Mouse (Mus musculus) CH12F3 (cell line): Measurements from ENCODE around the gene 0610009B22Rik.
"Not testable (repeated sequence)": the region's sequence is repeated elsewhere in the genome, so short reads cannot be mapped to it uniquely, and the experiment has no call there.

Source experiments
- in situ Hi-C: fragments of 300-500 bp; cut with MboI; formaldehyde crosslinking; loops from 2 replicates; pipeline ENCODE4 v1.14.3; 2020; ENCODE audit warnings: low sequenced_read_pairs

Gene 0610009B22Rik

DNA sequence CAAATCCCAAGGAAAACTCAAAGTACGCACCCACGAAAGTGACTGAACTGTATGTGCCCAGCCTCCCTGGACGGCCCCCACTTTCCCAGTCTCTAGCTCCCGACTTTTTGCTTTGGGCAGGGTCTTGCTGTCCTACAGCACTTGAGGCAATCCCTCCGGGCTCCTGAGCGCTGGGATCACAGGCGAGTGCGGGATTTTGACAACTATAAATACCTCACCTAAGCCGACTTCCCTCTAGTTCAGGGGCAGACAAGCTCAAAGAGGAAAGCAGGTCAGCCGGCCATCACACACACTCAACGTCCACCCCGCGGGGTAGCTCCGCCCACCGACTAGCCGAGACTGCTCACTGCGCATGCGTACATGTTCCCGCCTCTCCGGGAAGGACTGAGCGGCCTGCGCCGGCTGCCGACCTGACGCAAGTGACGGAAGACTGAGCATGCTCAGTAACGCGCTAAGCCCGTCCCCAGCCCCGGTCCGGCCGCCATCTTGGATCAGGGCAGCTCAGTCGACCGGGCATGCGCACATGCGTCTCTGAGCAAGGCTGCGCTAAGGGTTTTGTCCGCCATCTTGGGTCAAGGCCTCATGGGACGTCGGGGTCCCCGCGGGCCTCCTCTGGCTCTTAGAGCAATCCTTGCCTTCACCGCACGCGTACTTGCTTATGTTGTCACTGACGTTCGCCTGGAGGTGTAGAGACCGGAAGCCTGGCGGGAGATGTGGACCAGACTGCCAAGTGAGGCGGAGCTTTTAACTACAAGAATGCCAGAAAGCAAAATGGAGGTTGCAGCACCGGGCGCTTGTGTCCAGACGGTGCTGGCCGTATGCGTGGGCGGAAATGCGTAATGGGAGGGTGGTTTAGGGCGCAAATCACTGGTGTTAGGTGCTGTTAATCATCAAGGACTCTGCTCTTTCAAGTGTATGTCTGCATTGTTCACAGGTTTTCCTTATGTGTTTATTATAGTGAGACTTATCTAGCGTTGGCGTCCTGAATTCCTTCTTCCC is at the start of gene 0610009B22Rik:
TSS of gene 0610009B22Rik (minus strand) at position 545 of the 999 bp plus-strand sequence.
- in situ Hi-C loops = loop anchor here (10.0 kb wide), 1 partner anchor 74 kb away; the partner anchor contains the start of gene Nhp2

DNA sequence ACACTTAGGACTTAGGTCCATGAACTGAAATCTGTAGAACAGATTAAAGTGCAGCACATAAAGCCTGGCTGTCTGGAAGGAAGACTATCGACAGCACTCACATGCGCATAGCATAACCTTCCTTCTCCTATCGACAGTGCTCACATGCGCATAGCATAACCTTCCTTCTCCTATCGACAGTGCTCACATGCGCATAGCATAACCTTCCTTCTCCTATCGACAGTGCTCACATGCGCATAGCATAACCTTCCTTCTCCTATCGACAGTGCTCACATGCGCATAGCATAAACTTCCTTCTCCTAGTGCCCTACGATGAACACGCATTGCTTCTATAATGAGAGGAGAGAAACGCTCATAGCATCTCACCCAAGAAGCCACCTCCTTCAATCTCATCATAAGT is 45.5 kb upstream of the 0610009B22Rik start:
- in situ Hi-C loops = not testable (repeated sequence)

DNA sequence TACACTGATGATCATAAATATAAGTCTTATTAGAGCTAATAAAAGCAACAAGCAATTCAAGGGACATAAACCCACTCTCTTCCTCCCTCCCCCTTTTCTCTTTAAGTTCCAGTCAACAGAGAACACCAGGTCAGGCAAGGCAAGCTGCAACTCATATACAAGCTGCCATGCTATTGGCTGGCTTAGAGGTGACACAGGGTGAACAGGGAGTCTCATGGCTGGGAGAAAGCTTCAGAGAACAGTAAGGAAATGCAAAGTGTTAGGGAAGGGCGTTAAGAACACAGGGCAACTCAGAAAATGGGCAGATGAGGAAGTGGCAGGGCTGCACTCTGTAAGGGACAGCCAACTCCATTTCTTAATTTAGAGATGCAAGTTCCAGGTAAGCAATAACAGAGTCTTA is 44.2 kb upstream of the 0610009B22Rik start:
- in situ Hi-C loops = no loop called here

DNA sequence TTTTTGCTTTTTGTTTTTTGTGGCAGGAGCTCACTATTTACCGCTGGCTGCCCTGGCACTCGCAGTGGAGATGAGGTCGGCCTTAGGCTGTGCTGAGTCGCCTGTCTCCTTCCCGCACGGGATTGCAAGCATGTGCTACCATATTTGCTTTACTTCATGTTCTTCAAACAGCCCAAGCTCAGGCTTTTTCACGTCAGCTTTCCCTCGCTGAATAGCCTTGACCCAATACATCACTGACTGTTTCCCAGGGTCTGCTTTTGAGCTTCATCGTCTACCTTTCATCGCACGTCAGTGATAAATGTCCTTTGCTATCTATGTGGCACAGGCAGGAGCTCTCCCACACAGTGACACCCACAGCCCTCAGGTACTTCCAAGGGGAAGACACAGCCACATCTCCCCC is 32.4 kb upstream of the 0610009B22Rik start:
- in situ Hi-C loops = no loop called here

DNA sequence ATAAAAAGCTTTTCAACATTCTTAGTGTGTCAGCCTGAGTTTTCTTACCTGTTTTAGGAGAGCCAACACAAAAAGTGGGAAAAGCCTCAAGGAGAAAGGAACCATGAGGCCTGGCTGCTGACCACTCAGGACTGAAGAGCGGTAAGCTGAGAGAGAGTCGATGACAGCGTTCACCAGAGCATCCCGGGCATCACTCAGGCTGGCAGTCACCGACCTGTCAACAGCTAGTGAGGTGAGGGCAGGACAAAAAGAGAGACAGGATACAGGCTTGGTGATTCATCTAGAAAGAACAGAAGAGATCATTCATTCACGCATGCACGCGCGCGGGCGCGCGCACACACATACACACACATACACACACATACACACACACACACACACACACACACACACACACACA is 18.4 kb upstream of the 0610009B22Rik start:
- in situ Hi-C loops = no loop called here

DNA sequence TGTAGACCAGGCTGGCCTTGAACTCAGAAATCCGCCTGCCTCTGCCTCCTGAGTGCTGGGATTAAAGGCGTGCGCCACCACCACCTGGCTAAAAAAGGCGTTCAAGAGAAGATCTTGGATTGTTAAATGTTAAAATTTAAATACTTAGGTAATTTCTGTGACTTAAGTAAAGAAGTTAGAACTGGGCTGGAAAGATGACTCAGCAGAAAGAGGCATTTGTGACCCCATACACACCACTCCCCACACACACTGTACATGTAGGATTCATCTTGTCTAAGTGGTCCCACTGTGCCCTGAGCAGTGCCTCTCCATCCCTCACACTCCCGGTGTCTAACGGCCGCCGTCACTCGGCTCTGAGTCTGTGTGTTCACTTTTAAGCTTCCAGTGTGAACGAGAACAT is 17.8 kb upstream of the 0610009B22Rik start:
- in situ Hi-C loops = no loop called here

DNA sequence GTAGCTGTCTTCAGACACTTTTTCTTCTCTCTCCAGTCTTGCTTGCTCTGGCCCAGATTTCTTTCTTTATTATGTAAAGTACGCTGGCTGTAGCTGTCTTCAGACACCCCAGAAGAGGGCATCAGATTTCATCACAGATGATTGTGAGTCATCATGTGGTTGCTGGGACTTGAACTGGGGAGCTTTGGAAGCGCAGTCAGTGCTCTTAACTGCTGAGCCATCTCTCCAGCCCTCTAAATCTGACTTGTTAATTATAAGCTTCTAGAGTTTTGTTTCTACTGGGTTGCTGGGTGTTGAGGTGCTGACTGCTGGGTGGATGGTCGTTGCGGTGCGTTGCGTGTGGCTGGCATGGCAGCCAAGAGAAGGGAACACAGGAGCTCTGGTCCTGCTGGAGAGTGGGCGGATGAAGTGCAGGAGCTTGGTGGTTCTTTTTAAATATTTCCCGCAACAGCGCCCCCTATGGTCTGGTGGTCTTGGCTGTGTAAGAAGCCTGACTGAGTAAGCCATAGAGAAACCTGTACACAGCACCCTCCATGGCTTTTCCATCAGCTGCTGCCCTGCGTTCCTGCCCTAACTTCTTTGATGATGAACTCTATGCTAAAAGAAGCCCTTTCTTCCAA is 14.8 kb upstream of the 0610009B22Rik start:
- in situ Hi-C loops = no loop called here

DNA sequence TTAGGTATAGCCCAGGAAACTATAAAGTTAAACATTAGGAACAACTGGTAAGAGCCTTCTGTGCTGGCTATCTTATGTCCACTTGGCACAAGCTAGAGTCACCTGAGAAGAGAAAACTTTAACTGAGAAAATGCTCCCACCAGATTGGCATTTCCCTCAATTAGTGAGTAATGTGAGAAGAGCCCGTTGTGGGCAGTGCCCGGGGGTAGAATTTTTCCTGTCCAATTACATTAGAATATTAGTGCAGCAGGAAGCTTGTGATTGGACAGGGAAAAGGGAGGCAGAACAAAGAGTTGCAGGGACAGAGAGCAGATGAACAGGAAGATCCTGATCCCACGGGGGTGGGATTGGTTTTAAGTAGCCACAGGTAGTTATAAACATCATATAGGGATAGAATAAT is 14.2 kb upstream of the 0610009B22Rik start:
- in situ Hi-C loops = no loop called here

DNA sequence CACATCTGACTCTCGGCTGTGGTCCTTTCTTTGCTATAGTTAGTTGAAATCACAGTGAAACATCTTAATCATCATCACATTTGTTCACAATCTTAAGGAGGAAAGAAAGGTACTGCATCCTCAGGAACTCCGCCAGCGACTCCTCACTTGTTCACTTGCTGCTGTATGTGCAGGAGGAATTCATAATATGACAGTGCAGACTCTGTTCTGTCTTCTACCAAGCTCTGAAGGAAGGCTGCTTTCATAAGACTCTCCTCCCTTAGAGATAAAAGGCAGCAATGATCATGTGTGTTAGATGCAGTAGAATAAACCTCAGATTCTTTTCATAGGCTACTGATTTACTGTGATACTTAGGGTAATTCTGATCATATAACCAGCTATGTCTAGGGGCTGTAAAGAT is 6.3 kb upstream of the 0610009B22Rik start:
- in situ Hi-C loops = no loop called here

DNA sequence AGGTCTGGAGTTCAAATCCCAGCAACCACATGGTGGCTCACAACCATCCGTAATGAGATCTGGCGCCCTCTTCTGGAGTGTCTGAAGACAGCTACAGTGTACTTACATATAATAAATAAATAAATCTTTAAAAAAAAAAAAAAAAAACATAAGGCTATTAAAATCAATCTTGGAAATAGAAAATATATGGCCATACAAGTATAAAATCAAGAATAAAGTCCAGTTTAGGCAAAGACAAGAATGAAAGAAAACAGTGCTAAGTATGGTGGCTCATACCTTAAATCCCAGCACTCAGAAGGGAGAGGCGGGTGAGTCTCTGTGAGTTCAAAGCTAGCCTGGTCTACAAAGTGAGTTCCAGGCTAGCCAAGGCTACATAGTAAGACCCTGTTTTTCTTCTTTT is 1.9 kb upstream of the 0610009B22Rik start:
- in situ Hi-C loops = not testable (repeated sequence)

DNA sequence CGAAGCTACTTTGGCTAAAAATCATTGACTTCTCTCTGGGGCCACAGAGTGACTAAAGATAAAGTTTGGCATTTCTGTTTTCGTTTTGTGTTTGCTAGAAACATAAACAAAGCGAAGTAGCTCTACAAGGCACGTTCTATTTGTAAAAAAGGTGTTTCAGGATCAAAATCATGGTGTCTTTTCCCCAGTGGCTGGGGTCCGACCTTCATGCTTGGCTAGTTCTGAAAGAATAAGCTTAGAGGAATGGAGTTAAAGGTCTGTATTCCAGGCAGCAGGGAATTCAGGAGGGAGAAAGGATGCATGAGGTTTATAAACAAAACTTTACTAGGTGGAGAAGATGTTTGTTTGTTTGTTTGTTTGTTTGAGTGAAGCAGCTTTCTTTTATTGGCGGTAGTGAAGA is 669 bp upstream of the 0610009B22Rik start:
- in situ Hi-C loops = loop anchor here (10.0 kb wide), 1 partner anchor 75 kb away; the partner anchor contains the start of gene Nhp2

DNA sequence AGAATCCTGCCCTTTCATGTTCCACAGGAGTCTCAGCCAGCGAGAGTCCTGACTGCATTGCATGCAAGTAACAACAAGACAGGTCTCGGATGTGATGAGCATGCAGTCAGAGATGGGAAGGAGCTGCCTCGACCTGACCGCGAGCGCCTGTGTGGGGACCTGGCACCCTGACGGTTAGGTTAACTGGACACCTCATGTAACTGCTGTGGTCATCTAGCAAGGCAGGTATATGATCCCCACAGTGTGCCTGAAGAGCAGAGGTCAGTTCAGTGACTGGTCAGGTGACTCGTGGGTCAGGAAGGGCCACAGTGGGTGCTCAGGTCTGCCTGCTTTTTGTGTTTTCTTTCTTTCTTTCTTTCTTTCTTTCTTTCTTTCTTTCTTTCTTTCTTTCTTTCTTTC is 6.7 kb downstream of the 0610009B22Rik start:
- in situ Hi-C loops = loop anchor here (10.0 kb wide), 1 partner anchor 67 kb away; the partner anchor contains the start of gene Nhp2

DNA sequence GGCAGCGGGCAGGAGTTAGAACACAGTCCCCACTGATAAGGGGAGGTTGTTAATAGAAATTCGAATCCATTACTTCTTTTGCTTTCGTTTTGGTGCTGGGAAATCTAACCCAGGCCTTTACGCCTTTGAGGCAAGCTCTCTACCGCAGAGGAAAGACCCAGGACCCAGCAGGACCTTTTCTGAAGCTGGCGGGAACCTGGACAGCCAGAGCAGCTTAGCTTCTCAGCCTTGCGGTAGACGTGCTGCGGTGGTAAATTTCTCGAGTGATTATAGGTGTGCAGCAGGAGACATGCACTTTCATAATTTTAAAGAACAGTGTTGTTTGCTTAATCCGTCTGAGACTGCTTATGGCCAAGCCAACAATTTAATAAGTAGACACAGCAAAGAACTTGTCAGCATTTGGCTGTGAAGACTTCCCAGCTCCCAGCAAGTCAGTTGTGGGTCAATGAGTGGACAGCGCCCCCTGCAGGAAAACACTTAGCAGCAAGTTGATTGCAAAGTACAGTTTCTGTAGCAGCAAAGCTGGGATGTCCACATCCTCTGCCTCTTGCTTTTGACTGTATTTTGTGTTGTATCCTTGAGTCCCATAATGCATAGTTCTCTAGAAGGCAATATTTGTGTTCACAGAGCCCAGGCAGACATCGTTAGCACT is 7.2 kb downstream of the 0610009B22Rik start:
- in situ Hi-C loops = loop anchor here (10.0 kb wide), 1 partner anchor 67 kb away; the partner anchor contains the start of gene Nhp2

DNA sequence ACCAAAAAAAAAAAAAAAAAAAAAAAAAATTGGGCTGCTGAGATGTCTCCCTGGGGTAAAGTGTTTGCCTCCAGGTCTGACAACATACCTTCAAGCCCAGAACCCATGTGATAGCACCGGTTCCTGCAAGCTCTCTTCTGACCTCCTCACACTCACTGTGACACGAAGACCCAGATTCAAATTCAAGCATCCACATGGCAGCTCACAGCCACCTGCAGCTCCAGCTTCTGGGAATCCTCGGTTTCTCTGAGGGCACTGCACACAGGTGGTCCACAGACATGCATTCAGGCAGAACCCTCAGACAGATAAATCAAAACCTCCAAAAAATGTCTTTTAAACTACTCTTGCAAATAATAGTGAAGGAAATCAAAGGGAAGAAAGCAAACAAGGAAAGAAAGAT is 9.2 kb downstream of the 0610009B22Rik start:
- in situ Hi-C loops = no loop called here

DNA sequence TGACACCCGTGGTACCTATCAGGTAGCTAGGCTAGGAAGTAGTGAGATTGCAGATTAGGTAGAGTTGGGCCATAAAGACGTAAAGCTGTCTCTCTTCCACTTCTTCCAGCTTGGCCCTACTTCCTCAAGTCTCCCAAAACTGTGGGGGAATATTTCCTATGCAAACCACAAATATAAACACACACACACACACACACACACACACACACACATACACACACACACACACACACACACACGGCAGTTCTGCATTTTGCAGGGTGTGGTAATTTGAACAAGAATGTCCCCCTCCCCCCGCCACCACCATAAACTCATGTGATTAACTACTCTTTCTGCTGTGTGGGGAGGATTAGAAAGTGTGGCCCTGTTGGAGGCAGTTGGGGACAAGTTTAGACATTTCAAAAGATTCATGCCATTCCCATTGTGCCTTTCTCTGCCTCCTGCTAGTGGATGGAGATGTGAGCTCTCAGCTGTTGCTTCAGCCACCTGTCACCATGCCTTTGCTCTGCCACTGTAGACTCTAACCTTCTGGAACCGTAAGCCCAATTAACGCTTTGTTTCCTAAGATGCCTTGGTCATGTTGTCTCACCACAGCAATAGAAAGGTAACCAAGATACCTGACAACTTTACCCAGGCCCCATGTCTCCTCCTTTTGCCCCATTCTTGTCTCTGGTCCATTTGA is 10.8 kb downstream of the 0610009B22Rik start:
- in situ Hi-C loops = no loop called here

DNA sequence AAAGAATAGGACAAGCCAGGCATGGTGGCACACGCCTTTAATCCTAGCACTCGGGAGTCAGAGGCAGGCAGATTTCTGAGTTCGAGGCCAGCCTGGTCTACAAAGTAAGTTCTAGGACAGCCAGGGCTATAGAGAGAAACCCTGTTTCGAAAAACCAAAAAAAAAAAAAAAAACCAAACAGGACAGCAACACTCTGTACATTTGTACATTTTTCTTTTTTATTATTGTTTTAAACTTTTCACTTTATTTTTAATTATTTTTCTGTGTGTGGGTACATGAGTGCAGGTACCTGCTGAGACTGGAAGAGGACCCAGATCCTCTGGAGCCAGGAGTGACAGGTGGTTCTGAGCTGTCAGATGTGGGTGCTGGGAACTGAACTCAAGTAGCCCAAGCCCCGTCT is 13.3 kb downstream of the 0610009B22Rik start:
- in situ Hi-C loops = no loop called here

DNA sequence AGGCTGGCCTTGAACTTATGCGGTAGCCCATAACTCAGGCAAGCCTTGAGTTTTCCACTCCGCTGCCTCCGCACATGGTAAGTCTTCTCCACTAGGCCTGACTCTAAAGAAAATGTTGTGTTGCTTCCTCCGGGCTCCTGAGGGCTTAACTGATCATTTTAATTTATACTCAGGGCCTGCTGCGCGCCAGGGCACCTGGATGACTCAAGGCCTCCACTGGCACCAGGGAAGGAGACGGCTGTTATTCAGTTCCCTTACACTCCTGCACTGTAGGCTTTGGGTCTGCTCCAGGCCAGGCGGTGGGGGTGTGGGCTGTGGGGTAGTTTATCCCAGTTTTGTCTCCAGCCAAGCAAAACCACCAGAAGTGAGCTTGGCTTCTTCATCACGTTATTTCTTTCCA is 15.4 kb downstream of the 0610009B22Rik start:
- in situ Hi-C loops = no loop called here

DNA sequence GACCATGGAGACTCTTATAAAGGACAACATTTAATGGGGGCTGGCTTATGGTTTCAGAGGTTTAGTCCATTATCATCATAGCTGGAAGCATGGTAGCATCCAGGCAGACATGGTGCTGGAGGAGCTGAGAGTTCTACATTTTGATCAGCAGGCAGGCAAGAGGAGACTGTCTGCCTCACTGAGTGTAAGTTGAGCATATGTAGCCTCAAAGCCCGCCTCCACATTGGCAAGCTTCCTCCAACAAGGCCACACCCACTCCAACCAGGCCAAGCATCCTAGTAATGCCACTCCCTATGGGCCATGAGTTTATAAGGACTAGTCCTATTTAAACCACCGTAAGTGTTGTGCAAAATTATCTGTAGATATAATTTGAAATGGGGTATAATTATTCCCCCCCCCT is 17.3 kb downstream of the 0610009B22Rik start:
- in situ Hi-C loops = no loop called here

DNA sequence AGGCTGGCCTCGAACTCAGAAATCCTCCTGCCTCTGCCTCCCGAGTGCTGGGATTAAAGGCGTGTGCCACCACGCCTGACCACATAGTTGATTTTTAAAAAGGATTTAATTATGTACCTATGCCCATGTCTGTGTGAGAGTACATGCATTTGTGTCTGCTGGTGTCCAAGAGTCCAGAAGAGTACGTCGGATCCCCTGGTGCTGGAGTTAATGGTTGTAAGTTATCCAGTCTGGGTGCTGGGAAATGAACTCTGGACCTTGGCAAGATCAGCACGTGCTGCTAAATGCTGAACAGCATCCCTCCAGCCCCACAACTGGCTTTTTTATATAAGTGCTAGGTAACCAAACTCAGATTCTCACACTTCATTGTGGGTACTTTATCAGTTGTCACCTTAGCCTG is 17.8 kb downstream of the 0610009B22Rik start:
- in situ Hi-C loops = no loop called here

DNA sequence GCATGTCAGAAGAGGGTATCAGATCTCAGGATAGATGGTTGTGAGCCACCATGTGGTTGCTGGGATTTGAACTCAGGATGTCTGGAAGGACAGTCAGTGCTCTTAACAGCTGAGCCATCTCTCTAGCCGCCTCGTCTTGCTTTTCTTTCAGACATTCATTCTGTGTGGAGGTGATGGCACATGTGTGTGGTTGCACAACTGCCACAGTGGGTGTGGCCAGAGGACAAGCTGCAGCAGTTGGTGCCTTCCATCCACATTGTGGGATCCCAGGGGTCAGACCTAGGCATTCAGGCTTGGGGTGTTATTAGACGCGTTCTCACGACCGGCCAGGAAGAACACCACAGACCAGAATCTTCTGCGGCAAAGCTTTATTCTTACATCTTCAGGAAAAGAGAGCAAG is 23.9 kb downstream of the 0610009B22Rik start:
- in situ Hi-C loops = not testable (repeated sequence)

DNA sequence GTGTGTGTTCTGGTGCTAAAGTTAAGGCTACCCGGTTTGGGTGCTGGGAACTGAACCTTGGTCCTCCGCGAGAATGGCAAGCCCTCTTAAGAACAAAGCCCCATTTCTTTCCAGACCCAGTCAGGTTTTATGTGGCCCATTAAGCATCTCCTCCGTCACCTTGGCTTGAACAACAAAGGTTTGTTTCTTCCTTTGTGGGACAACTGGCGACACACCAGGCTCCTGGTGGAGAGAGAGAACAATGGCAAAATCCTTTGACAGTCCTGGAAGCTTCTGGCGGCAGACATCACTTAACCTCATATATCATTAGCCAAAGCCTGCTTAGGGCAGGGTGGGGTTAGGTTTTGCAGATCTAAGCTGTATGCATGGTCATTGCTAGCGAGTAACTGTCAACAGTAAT is 26.0 kb downstream of the 0610009B22Rik start:
- in situ Hi-C loops = no loop called here
